ENCODE assay signal across 8 mouse cellular contexts in genomic region chr4:129058207-129059092, GRCm38 (mm10). TPM values are rescaled to one million over a fixed set of nuclear protein-coding genes. Genes with fewer than 3 reads are reported as not detected.
A peak's percentile ranks its signal among the peaks of the same experiment; 100 is the strongest.
DNase-seq lines count a peak whose midpoint lies in the region; ATAC-seq and TF ChIP-seq lines count a peak whose summit lies in the region.

Rnf19b (plus strand) TSS chr4:129058271.

- no peak for TF ChIP-seq POLR2A in ES-Bruce4 (IDR thresholded peaks at IDR 0.05; ENCODE audit: insufficient read depth, low read length)
- no peak for TF ChIP-seq POLR2A in brain, embryonic 14.5 days (IDR thresholded peaks at IDR 0.05; ENCODE audit: borderline replicate concordance, extremely low read depth, insufficient read depth, insufficient read length, poor library complexity, severe bottlenecking)

- no peak for TF ChIP-seq CTCF in ES-Bruce4 (IDR thresholded peaks at IDR 0.05; ENCODE audit: low read depth, low read length)
- no peak for TF ChIP-seq CTCF in brain, embryonic 14.5 days (IDR thresholded peaks at IDR 0.05; ENCODE audit: borderline replicate concordance, extremely low read depth, insufficient read depth, insufficient read length)

- H3K4me1 ChIP-seq in ES-Bruce4 (ENCODE audit: control insufficient read depth, insufficient read depth, low read length): no peaks in the 10 kb centered on the region
- H3K4me1 ChIP-seq in forebrain, embryonic 12.5 days: peaks cover 23% of the 10 kb centered on the region
- H3K4me1 ChIP-seq in lung, embryonic 15.5 days: peaks cover 11% of the 10 kb centered on the region

- intact Hi-C loops in heart, postnatal 10 days (cut with DNase I): loop anchor here (2.0 to 5.0 kb wide), 3 partner anchors 24 to 66 kb away; partner anchors contain the start of gene Ak2

- peak; percentile 73 for ATAC-seq in forebrain, embryonic 12.5 days (ENCODE audit: low FRiP score)
- peak; percentile 61 for ATAC-seq in lung, embryonic 15.5 days (ENCODE audit: borderline replicate concordance, extremely low read depth, low FRiP score, low TSS enrichment)
- 0 out of 2 replicates have a peak, but pooled peaks have one; percentile 3 for ATAC-seq in neutrophil, adult 5-6 weeks (ENCODE audit: extremely low read depth, insufficient number of reproducible peaks, low FRiP score, poor library complexity, severe bottlenecking)

- H3K9me3 ChIP-seq in ES-Bruce4 (replicated peaks; ENCODE audit: control insufficient read depth, insufficient read depth, low read length, poor library complexity, severe bottlenecking): no peaks in the 10 kb centered on the region
- no peaks in the 10 kb centered on the region for H3K9me3 ChIP-seq in forebrain, embryonic 12.5 days
- H3K9me3 ChIP-seq in lung, embryonic 15.5 days: no peaks in the 10 kb centered on the region

- under 1% methylated on average over 86 of the region's 107 CpGs for WGBS in forebrain, embryonic 12.5 days
- under 1% methylated on average over 86 of the region's 107 CpGs for WGBS in lung, embryonic 15.5 days

- DNase-seq in brain, embryonic 14.5 days (ENCODE audit: low read depth): peak; percentile 50
- peak; percentile 48 to 51 for DNase-seq in heart, postnatal 10 days
- DNase-seq in kidney, postnatal 4 days: peak; percentile 55 to 76
- DNase-seq in thymus, postnatal 25 days: peak; percentile 54

- H3K27ac ChIP-seq in ES-Bruce4 (ENCODE audit: insufficient read depth, low read length): no peak within 1 kb of the TSS
- peak within 1 kb of the TSS; percentile 94 for H3K27ac ChIP-seq in forebrain, embryonic 12.5 days
- peak within 1 kb of the TSS; percentile 88 for H3K27ac ChIP-seq in lung, embryonic 15.5 days

- H3K4me3 ChIP-seq in ES-Bruce4 (ENCODE audit: low read depth, low read length): peak within 1 kb of the TSS; percentile 93
- peak within 1 kb of the TSS; percentile 73 for H3K4me3 ChIP-seq in forebrain, embryonic 12.5 days (replicated peaks)
- H3K4me3 ChIP-seq in lung, embryonic 15.5 days: peak within 1 kb of the TSS; percentile 66

- H3K9ac ChIP-seq in ES-Bruce4 (ENCODE audit: low read depth, poor library complexity, severe bottlenecking): peak within 1 kb of the TSS; percentile 98
- H3K9ac ChIP-seq in forebrain, embryonic 12.5 days: peak within 1 kb of the TSS; percentile 93
- peak within 1 kb of the TSS; percentile 87 for H3K9ac ChIP-seq in lung, embryonic 15.5 days

- H3K36me3 ChIP-seq in ES-Bruce4 (ENCODE audit: control insufficient read depth, insufficient read depth, low read length, poor library complexity, severe bottlenecking): no peaks in the 10 kb centered on the region
- no peaks in the 10 kb centered on the region for H3K36me3 ChIP-seq in forebrain, embryonic 12.5 days (replicated peaks)
- H3K36me3 ChIP-seq in lung, embryonic 15.5 days: no peaks in the 10 kb centered on the region

- no peak for TF ChIP-seq EP300 in ES-Bruce4 (IDR thresholded peaks at IDR 0.05; ENCODE audit: insufficient read depth, low read depth, low read length)

- H3K27me3 ChIP-seq in ES-Bruce4 (ENCODE audit: control insufficient read depth, insufficient read depth, low read length, poor library complexity, severe bottlenecking): no peaks in the 10 kb centered on the region
- H3K27me3 ChIP-seq in forebrain, embryonic 12.5 days: no peaks in the 10 kb centered on the region
- no peaks in the 10 kb centered on the region for H3K27me3 ChIP-seq in lung, embryonic 15.5 days

- peak within 1 kb of the TSS; percentile 99 for H3K4me2 ChIP-seq in forebrain, embryonic 12.5 days
- H3K4me2 ChIP-seq in lung, embryonic 15.5 days: peak within 1 kb of the TSS; percentile 100

RNA-seq across cellular contexts. Expression of gene Rnf19b, which starts in this region (rescaled TPM):
- 38.8 and 43.4 TPM in 2 replicates for polyA plus RNA-seq in ES-Bruce4 (2011; ENCODE audit: insufficient read depth, insufficient read length, low read depth, missing spikeins)
- polyA plus RNA-seq in brain, embryonic 14.5 days (2012; rRNA removed): 73.0 and 84.4 TPM in 2 replicates
- polyA plus RNA-seq in forebrain, embryonic 12.5 days (2016; fragmentation: Nextera tagmentation; extraction: Ambion mirVana): 14.3 and 15.6 TPM in 2 replicates
- total RNA-seq in heart, postnatal 10 days (2021): 10 to 100 TPM; 20.9 to 22.2 TPM
- 7.3 and 7.6 TPM in 2 replicates for polyA plus RNA-seq in lung, embryonic 15.5 days (2015; fragmentation: Nextera tagmentation; extraction: Ambion mirVana)
- total RNA-seq in neutrophil, adult 5-6 weeks (2017): 196 and 238 TPM in 2 replicates

Comparison
In these comparisons a context has a peak if more than half of its experiments do, and no peak if none do; other contexts are left out.
1. ATAC-seq: peak in every context shown above with its lines; median percentile 73 in forebrain, embryonic 12.5 days; 61 in lung, embryonic 15.5 days; 3 in neutrophil, adult 5-6 weeks.